Mouse (Mus musculus) forebrain, embryonic 14.5 days (tissue): ENCODE results near the gene Doc2g. TPM values are rescaled to one million over a fixed set of nuclear protein-coding genes. Genes with fewer than 3 reads are reported as not detected.
A peak's percentile ranks its signal among the peaks of the same experiment; 100 is the strongest.
"Not testable (repeated sequence)": the region's sequence is repeated elsewhere in the genome, so short reads cannot be mapped to it uniquely, and the experiment has no call there.

ENCODE experiments used
- ATAC-seq: fragments of 200-750 bp; cut with Nextera tagmentation; 2 replicates; pipeline ENCODE4 v1.8.0; 2017; ENCODE audit warnings: mild to moderate bottlenecking, moderate library complexity
- DNase-seq: peaks from one replicate; pipeline ENCODE4 v3.0.0-alpha.2; 2015; ENCODE audit warnings: low spot score
- H3K27ac ChIP-seq: fragments of 300-500 bp; sonication (generic); 2 replicates; pipeline ENCODE4 v1.5.1; 2014; ENCODE audit warnings: low read depth, mild to moderate bottlenecking, control low read depth, low read length, moderate library complexity
- H3K27me3 ChIP-seq: fragments of 300-500 bp; sonication (generic); replicated peaks from 2 replicates; pipeline ENCODE4 v1.6.1; 2014; ENCODE audit warnings: low read length, control low read depth, mixed read lengths; ENCODE audit not compliant: control insufficient read depth, insufficient read depth
- H3K36me3 ChIP-seq: fragments of 300-500 bp; sonication (generic); 2 replicates; pipeline ENCODE4 v1.6.1; 2014; ENCODE audit warnings: low read length, control low read depth; ENCODE audit not compliant: control insufficient read depth, insufficient read depth
- H3K4me1 ChIP-seq: fragments of 300-500 bp; sonication (generic); 2 replicates; pipeline ENCODE4 v1.6.1; 2014; ENCODE audit warnings: antibody characterized with exemption, low read length, control low read depth; ENCODE audit not compliant: control insufficient read depth, insufficient read depth
- H3K4me2 ChIP-seq: fragments of 300-500 bp; sonication (generic); 2 replicates; pipeline ENCODE4 v1.6.1; 2014; ENCODE audit warnings: mild to moderate bottlenecking, control low read depth, low read length
- H3K4me3 ChIP-seq: fragments of 300-500 bp; sonication (generic); 2 replicates; pipeline ENCODE4 v1.5.1; 2014; ENCODE audit warnings: low read depth, low read length, control low read depth
- H3K9ac ChIP-seq: fragments of 300-500 bp; sonication (generic); 2 replicates; pipeline ENCODE4 v1.6.1; 2014; ENCODE audit warnings: mild to moderate bottlenecking, low read length, control low read depth, moderate library complexity
- H3K9me3 ChIP-seq: fragments of 300-500 bp; sonication (generic); replicated peaks from 2 replicates; pipeline ENCODE4 v1.6.1; 2016; ENCODE audit warnings: low read length, control low read depth, mixed read lengths; ENCODE audit not compliant: control insufficient read depth
- WGBS: fragments of 180-500 bp; shearing (Covaris S2); extraction: QIAGEN DNeasy Blood & Tissue Kit; methylation state at CpG from one replicate; pipeline ENCODE4 v1.1.7; 2014; 5-methylcytosine and 5-hydroxymethylcytosine counted together
- polyA plus RNA-seq: library from polyadenylated mRNA; unstranded; fragments of >200 nt; fragmentation: Nextera tagmentation; extraction: Ambion mirVana; gene quantifications from 2 replicates; pipeline ENCODE4 v1.2.1, GENCODE M21; 2014

Gene Doc2g
- polyA plus RNA-seq, 1 experiment from 2014 or later = 3.2 TPM

GRCm38 (mm10) chr19:4036327-4037045 is 33.4 kb downstream of the Doc2g start:
- Histone ChIP-seq H3K36me3 (0 out of 2 replicates have a peak, but pooled peaks cover 2% of the 10 kb centered on the region), H3K27me3 (no peaks in the 10 kb centered on the region), H3K9me3 (no peaks in the 10 kb centered on the region), H3K27ac (no peak overlapping the region), H3K9ac (no peak overlapping the region), H3K4me1 (peaks cover 2% of the 10 kb centered on the region; the same call in 1 of the 2 replicates), H3K4me3 (no peak overlapping the region), H3K4me2 (0 out of 2 replicates have a peak overlapping the region, but pooled peaks have one; percentile 3)
- 90% methylated on average over 12 of the region's 12 CpGs for WGBS
- ATAC-seq = no peak
- no peak for DNase-seq

GRCm38 (mm10) chr19:4037154-4037787 is 34.2 kb downstream of the Doc2g start:
- H3K9ac ChIP-seq = peak overlapping the region; percentile 77
- DNase-seq, H3K4me1 ChIP-seq: not testable (repeated sequence)

GRCm38 (mm10) chr19:4037788-4038232 is 34.7 kb downstream of the Doc2g start, which contains the start of gene Gstp1:
Gene Gstp1, minus strand, starts transcription at chr19:4037985.
- under 1% methylated on average over 26 of the region's 26 CpGs for WGBS
- peak within 1 kb of the TSS; percentile 67 for H3K4me2 ChIP-seq
- H3K27ac ChIP-seq = peak within 1 kb of the TSS; percentile 44; the same call in 1 of the 2 replicates
- no peaks in the 10 kb centered on the region for H3K9me3 ChIP-seq
- peak within 1 kb of the TSS; percentile 77 for H3K9ac ChIP-seq
- H3K36me3 ChIP-seq = 0 out of 2 replicates have a peak, but pooled peaks cover 2% of the 10 kb centered on the region
- H3K27me3 ChIP-seq = no peaks in the 10 kb centered on the region
- ATAC-seq (peak; percentile 91), DNase-seq (peak; percentile 84)
- H3K4me3 ChIP-seq = peak within 1 kb of the TSS; percentile 55
- H3K4me1 ChIP-seq = peaks cover 2% of the 10 kb centered on the region; the same call in 1 of the 2 replicates

More at GRCm38 (mm10) chr19:4037154-4037787, 34.2 kb downstream of the Doc2g start:
- WGBS = 22% methylated on average over 7 of the region's 8 CpGs
- Histone ChIP-seq H3K27ac (peak overlapping the region; percentile 44; the same call in 1 of the 2 replicates), H3K4me3 (peak overlapping the region; percentile 55), H3K4me2 (peak overlapping the region; percentile 67)
- not testable (repeated sequence) for H3K36me3 ChIP-seq, H3K27me3 ChIP-seq, H3K9me3 ChIP-seq
- peak; percentile 36 for ATAC-seq

GRCm38 (mm10) chr19:4040941-4041340 is 37.8 kb downstream of the Doc2g start:
- not testable (repeated sequence) for DNase-seq, ATAC-seq, H3K9ac ChIP-seq, H3K27ac ChIP-seq, H3K4me1 ChIP-seq, H3K27me3 ChIP-seq, H3K4me2 ChIP-seq, H3K4me3 ChIP-seq, H3K36me3 ChIP-seq, H3K9me3 ChIP-seq
- WGBS = 86% methylated on average over 5 of the region's 5 CpGs

- H3K36me3 ChIP-seq, H3K4me1 ChIP-seq, H3K27ac ChIP-seq, H3K9ac ChIP-seq, H3K4me2 ChIP-seq, ATAC-seq, H3K9me3 ChIP-seq, H3K27me3 ChIP-seq, DNase-seq, H3K4me3 ChIP-seq: not testable (repeated sequence)
- 84% methylated on average over 3 of the region's 4 CpGs for WGBS
Observed at GRCm38 (mm10) chr19:4041500-4041899, 38.4 kb downstream of the Doc2g start.

GRCm38 (mm10) chr19:4042124-4042523 is 39.0 kb downstream of the Doc2g start:
- Histone ChIP-seq H3K9ac (no peak overlapping the region), H3K4me2 (no peak overlapping the region), H3K27me3 (no peaks in the 10 kb centered on the region), H3K36me3 (no peaks in the 10 kb centered on the region), H3K4me1 (peaks cover 2% of the 10 kb centered on the region; the same call in 1 of the 2 replicates), H3K27ac (no peak overlapping the region), H3K9me3 (no peaks in the 10 kb centered on the region), H3K4me3 (no peak overlapping the region)
- WGBS = 77% methylated on average over 14 of the region's 14 CpGs
- DNase-seq = no peak
- ATAC-seq = no peak

GRCm38 (mm10) chr19:4044109-4044508 is 41.0 kb downstream of the Doc2g start:
- H3K4me3 ChIP-seq, H3K36me3 ChIP-seq, H3K9me3 ChIP-seq, ATAC-seq, DNase-seq, H3K4me1 ChIP-seq, H3K27me3 ChIP-seq, H3K4me2 ChIP-seq, H3K27ac ChIP-seq, H3K9ac ChIP-seq: not testable (repeated sequence)
- WGBS = 88% methylated on average over 5 of the region's 5 CpGs

- ATAC-seq = no peak
Observed at GRCm38 (mm10) chr19:4045966-4046865, 43.1 kb downstream of the Doc2g start, which contains the start of gene Gstp2. Gene Gstp2, minus strand, starts transcription at chr19:4046023.

More at GRCm38 (mm10) chr19:4045966-4046865, 43.1 kb downstream of the Doc2g start, which contains the start of gene Gstp2:
- no peaks in the 10 kb centered on the region for H3K27me3 ChIP-seq
- H3K9ac ChIP-seq = no peak within 1 kb of the TSS
- no peak within 1 kb of the TSS for H3K4me3 ChIP-seq
- no peaks in the 10 kb centered on the region for H3K4me1 ChIP-seq
- 58% methylated on average over 16 of the region's 16 CpGs for WGBS
- no peaks in the 10 kb centered on the region for H3K9me3 ChIP-seq
- DNase-seq = peak; percentile 79
- H3K36me3 ChIP-seq = no peaks in the 10 kb centered on the region
- H3K27ac ChIP-seq = no peak within 1 kb of the TSS
- peak within 1 kb of the TSS; percentile 6; the same call in 1 of the 2 replicates for H3K4me2 ChIP-seq
